Mouse (Mus musculus) embryo, embryonic 11.5 days (tissue): ENCODE measurements at regions not wholly inside any gene's neighbourhood (a gene's known extent, or its start where the extent isn't known, plus 50 kb on each side); places are given as distances from the start of the nearest gene placed in this dataset.

Source experiments
- DNase-seq: peaks from one replicate; pipeline ENCODE4 v3.0.0-alpha.2; 2012; ENCODE audit warnings: low read depth, low spot score

DNA sequence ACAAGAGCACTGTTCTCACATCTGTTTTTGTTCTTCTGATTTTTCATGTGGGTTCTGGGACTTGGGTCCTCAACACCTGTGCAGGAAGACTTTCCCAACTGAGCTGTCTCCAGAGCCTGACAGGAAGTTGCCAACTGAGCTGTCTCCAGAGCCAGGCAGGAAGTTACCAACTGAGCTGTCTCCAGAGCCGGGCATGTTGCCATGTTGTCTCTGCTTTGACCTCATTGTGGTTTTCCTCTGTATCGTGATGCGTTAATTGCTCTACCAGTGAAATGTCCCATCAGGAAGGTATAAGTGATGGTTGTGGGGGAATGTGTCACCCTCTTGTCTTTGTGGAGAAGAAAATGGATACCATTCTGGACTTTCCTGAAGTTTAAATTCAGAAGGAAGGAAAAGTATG is 54.4 kb upstream of the Olfm4 start:
- DNase-seq: no peak

DNA sequence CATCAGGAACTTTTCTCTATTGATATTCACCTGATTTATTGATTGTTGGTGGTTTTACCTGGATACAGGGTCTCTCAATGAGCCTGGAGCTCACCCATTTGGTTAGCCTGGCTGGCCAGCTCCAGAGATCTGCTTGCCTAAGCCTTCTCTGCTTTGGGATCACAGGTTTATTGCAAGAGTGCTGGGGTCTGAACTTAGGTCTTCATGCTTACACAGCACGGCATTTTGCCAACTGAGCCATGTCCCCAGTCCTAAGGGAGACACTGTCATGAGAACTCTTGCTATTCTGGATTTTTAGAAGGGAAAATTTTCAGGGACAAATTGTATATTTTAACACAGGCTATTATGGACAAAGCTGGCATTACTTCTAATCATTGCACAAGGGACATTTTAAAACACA is 56.7 kb upstream of the Olfm4 start:
- no peak for DNase-seq

DNA sequence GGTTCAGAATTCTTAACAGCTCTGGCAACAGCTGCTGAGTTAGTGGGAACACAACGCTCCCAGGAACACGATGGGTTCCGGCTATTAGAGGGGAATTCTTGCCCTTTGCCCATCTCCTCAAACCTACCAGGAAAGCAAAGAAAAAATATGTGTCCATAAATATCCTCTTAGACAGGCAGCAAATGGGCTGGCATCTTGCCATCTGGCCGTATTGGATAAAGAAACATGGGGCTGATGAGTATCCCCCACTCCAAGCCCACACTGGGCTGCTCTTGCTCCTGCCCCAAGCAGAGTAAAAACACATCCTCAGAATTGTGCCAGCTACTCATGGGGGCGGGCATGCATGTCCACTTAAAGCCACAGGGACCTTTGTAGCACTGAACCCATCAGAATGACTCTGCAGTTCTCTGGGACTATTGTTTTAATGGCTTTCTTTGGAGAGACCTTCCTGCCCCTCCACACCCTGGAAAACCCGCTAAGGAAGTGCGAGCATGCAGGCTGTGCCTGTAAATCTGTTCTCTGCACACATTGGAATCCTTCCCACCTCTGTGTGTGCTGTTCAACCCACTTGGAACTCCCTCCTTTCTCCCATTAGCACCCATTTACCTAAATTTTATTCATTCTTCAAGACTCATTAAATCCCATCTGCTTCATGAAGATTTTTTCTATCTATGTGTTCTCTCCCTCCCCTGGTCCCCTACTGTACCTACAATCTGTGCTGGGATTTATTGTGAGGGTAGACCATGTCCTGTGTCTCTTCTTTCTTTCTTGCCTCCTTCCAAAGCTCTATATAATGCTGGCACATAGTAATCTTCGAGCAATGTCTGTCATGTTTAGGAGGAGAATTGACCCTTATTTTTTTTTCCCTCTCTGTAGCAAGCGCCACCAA is 66.7 kb upstream of the Olfm4 start:
- DNase-seq: no peak

DNA sequence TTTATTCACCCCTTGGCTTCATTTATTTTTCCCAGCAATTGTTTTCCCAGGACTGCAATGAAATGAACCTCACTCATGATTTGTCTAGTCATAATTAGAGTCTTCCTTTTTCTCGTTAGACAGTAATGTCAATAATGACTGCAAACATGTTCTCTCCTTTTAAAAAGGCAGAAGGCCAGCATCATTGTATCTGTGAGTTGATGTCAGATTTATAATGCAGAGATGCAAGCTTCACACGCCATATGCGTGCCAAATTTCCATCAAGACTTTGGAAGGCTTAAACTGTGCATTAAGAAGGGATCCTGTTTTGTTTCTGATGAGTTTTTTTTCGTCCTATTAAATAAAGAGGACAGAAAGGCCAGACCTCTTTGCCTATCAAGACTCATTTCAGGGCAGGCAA is 68.9 kb upstream of the Olfm4 start:
- no peak for DNase-seq

DNA sequence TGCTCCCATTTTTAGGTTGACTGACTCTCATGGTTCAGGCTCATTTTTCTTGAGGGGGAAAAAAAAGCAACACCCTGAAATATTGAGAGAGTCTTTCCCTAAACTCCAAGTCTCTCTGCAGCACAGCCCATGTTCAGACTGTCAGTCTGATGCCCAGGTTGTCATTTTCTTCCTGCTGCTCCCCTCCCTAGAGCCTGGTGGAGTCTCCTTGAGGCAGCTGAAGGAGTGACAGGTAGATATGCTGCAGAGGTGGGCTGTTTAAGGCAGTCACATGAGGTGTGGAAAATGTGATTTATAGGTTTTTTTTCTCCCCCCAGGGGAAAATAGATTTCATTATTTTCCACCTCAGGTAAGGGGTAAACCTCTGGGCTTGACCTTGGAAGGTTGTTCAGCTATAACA is 70.6 kb upstream of the Olfm4 start:
- no peak for DNase-seq

DNA sequence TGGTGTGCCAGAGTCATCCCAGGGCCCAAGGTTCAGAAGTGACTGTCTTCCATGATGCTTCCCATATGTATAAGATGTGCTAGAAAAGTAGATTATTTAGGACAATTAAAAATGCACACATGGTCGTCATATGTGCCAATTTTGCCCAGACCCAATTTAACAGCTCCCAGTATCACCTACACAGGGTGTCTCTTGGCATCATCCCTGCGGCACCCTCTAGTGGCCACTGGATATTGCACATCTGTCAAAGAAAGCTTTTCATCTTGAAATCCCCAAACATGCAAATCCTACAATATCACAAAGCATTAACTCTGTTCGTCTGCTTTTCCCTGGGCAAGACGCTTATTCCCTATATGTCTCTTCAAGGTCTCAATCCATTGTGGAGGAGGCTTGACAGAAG is 71.3 kb upstream of the Olfm4 start:
- DNase-seq: peak; percentile 31

DNA sequence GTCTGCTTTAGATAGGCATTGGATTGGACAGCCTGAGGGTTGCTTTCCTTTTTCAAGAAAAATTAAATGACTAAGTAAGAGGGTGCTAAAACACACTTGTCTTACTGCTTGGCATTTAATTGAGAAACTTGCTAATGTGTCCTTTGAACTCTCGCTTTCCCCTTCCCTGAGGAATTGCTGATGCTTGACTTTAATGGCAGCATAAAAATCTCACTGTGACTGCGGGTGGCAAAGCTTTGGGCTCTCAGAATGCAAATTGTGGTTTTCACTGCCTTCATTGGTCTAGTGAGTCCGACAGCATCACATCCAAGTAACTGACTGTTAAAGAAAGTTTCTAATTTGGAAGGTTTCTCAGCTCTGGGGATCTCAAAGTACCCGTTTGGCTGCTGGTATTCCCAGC is 76.1 kb upstream of the Olfm4 start:
- DNase-seq: no peak

DNA sequence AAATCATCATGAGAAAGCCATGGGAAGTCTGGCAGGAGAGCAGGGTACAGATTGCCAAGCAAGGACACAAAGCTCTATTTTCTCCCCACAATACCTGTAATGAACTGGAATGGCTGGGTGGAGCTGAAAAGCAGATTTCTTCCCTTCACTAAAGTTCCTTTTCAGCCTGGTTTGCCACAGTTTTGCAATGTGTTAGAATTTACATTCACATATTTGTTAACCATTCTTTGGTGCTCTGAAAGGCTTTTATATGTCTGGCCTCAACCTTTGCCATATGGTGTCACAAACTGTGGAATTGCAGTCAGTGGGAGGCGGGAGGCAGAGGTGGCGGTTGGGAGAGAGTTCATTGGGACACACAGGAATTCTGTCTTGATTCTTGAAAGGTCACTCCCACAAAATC is 78.3 kb upstream of the Olfm4 start:
- DNase-seq: no peak

DNA sequence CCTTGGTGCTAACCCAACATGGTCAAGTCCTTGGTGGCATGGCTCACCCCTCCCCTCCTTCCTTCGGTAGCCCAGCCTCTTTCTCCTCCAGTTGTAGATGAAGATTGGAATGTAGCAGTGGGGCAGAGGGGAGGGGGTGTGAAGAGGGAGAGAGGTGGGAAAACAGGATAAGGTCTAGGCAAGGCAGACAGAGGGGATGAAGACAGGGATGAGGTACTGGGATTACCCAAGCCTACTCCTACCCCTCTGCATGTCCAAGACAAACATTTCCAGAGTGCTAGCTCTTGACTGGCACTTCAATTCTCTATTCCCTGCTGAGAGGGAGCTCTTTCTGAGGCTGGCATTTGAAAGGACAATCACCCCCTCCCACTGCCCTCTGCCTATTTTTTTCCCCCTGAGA is 81.5 kb upstream of the Olfm4 start:
- DNase-seq: no peak

DNA sequence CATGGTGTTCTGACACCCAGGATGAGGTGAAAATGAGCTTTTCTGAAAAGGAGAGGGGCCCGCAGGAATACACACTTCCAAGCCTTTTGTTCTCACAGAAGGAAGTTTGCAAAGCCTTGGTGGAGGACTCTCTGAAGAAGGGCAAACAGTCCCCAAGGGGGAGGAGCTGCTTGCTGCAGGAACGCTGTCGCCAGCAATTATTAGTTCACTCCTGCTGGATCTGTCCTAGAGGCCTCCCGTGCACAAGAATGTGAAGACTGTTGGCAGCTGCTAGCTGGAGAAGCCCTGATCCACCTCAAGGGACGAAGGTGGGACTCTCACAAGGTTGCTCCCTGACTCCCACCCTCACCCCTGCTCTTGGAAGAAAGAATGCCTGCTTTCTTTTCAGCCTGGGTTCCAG is 85.6 kb upstream of the Olfm4 start:
- DNase-seq: no peak

DNA sequence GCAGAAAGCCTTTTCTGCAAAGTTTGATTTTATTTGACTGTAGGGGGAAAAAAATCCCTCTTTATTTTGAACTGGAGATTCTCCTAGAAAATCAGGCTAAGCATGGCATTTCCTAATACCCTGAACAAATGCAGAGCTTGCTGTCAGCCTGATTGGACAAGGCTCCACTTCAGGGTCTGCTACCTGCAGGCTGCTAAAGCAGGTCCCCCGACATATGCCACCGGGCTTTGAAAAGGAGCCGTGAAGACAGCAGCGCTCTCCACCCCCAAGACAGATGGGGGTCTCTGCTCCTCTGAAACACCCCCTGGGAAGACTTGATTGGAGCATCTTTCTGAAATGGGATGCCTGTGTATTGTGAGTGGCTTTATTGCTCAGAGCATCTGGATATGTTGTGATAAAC is 90.6 kb upstream of the Olfm4 start:
- DNase-seq: no peak

DNA sequence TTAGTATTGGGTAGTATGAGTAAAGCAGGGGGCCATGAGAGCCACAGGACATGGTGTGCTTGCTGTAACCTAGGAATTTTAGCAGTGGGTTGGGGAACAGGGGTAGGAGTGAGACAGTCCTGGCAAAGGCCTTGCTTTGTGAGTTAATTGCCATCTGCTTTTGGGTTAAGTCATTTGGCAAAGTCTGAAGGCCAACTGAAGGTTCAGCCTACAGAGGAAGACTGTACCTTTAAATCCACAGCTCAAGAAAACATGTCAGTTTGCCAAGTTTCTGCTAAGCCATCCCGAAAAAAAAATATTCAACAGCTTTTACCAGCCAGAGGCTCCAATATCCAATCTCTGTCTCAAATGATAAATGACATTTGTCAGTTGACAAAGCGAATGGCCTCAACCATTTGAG is 93.2 kb upstream of the Olfm4 start:
- DNase-seq: no peak

DNA sequence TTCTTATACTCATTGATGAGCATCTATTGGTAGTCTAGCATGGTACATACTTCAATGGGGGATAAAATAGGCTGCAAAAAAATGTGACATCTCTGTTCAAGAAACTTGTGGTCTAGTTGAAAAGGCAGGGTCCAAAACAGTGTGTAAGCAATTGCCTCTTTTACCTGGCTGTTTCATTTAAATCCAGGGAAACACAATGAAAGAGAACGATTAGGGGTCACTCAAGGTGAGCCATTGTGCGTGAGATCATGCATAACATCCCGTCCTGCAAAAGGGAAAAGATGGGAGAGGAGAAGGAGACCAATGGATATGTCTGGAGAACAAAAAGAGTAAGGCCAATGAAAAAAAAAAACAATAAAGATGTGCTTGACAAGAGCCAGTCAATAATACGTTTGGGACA is 93.6 kb upstream of the Olfm4 start:
- no peak for DNase-seq

DNA sequence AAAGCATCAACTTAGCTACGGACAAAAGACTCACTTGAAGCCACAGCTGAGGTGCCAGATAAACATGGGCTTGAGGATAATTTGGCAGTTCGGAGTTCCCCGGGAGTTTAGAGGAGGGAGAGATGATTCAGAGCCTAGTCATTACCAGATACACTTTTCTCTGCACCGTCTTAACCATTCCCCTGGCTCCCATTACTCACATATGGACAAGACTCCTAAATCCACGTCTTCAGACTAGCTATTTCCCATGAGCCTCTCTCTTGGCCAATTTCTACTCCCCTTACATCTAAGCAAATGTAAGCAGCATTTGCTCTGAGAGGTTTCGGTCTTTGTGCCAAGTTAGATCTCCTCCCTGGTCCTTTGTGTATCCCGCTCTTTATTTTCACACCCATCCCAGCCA is 100.4 kb upstream of the Olfm4 start:
- DNase-seq: no peak

DNA sequence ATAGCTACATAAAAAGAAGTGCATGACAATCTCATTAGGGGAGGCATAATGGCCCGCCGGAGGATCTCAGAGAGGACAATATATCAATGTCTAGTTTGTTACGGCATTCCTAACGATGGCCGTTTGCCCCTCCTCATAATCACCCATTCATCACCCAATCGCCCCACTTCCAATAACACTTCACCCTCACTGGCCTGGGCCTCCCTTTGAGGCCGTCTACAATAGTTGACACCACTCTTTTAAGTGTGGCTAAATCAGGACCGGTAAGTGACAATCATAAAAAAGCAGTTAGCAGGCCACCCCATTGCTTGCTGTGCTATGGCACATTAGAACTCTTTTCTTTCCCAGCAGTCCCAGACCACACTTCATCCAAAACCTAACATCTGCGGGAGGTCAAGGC is 102.2 kb upstream of the Olfm4 start:
- no peak for DNase-seq

DNA sequence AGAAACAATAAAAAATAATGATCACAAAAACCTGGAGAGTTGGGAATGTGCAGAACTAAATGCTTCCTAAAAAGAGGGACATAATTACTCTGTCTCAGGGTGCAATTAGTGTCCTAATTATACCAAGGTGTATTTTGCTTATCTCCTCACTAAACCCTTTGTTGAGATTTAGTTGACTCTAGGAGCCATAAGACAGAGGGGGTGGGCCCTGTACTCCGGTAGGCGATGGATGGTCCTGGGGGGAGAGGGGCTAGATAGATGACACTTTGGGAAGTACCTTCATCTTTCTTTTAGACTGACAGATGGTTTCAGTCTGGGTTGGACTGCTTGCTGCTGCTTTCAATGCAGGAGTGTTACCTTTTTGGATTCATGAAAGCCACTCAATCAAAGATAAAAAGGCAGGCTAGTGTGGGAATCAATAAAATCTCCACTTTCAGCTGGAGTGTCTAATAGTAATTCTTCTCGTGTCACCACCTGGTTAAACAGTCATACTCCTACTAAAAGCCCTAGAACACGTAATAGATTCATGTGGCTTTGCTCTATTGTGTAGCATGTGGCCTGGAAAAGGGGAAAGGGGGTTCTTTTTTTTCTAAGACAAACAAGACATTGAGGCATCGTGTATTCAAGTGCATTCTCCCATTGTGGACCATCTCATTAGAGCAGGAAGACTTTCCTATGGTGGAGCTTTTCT is 103.7 kb upstream of the Olfm4 start:
- no peak for DNase-seq

DNA sequence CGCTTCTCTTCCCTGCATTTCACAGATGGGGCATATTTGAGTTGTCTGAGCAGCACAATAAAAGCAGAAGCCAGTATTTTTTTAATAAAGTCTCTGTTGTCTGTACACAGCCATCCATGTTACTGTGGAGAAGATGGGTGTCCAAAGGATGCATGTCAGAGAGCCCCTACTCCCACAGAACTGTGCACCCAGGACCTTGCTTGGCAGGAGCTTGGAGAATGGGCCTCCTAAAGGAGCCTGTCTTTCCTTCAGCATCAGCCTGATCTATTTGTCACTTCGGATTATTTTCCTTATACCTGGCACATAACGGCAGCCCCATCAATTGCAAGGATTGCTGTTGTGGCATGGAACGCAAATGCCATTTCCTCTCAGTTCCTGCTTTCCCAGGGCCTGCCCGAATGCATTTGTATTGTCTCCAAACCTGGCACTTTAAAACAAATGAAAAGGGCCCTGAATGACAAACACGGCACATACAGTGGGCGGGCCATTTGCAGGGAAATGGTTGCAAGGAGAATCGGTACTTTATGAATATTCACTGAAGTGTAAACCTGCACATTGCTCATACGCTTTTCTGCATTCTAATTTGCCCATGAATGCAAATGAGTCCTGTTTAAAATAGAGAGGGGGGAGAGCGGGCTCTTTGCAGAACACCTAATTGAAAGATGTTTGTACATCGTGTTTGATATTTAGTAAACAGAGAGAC is 104.4 kb upstream of the Olfm4 start:
- DNase-seq: no peak

DNA sequence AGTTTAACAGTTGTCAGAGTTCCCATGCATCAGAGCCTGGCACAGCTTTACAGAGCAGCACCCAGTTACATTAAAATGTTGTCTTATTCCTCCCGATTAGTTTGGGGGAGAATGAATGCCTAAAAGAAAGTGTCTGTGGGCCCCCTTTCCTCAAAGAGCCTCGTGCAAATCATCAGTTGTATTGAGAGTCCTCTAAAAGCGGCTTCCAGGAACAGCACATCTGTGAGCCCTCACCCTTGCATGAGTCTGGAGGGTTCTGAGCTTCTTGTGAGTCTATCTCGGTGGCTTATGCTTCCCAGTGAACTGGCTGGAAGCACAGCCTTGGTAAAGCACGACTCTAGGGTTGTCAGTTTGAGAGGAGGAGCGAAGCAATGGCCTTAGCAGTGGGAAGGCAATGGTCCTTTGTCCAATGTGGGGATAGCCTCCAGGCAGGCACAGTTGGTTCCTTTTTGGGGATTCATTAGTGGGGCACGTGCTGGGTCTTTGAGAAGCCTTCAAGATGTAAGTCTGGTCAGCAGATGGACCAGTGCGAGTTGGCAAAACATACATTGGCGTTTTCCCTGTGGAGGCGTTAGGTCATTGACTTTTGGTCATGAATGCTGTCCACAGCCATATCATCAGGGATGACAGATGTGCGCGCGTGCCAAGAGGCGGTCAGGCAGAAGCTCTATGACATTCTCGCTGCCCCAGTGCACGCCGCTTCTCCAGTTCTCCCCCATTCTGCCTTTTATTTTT is 105.4 kb upstream of the Olfm4 start:
- DNase-seq: no peak

DNA sequence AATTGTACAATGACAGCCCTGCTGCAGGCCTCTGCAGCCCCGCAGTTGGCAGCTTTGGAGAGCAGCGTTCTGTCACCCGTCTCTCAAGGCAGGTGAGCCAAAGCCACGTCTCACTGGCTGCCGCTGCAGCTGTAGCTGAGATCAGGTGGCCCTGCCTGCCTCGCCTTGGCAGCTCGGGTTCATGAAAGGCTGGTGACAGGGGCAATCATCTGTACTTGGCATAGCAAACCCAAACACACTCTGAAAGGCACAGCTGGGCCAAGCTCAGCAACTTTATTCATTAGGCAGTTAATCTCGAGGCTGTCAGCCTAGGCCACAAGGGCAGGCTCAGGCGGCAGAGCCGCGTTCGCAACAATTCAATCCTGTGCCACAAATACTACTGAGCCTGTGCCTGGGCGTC is 102.0 kb upstream of the Pcdh8 start:
- no peak for DNase-seq

DNA sequence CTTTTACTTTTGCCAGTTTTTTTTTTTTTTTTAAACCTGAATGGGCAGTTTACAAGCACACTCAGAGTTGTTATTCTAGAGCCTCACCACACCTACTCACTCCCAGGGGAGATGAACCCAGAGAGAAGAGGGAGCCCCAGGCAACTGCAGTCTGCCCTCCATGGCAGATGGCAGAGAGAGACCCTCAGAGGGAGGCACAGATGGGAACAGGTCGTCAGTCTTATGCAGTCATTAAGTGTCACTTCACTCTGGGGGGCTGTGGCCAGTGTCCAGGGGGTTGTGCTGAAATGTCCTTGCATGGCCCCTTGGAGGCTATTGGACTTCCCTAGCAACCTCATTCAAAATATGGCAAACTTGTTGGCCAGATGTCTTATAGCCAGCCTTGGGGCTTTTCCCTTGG is 101.3 kb upstream of the Pcdh8 start:
- DNase-seq: no peak

DNA sequence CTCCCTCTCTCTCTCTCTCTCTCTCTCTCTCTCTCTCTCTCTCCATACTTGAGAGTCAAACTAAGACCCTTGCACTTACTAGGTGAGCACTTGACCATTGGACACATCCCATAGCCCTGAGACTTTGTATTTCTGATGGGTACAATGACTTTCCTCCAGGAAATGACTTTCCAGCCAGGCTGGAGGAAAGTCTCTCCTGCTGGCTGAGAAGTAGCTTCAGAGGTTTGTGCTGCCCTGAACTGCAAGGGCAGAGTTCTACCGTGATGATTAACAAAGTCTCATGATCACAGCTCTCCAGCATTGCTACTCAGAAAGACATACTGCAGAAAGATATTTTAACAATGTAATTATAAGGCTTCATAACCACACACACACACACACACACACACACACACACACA is 98.2 kb upstream of the Pcdh8 start:
- no peak for DNase-seq

DNA sequence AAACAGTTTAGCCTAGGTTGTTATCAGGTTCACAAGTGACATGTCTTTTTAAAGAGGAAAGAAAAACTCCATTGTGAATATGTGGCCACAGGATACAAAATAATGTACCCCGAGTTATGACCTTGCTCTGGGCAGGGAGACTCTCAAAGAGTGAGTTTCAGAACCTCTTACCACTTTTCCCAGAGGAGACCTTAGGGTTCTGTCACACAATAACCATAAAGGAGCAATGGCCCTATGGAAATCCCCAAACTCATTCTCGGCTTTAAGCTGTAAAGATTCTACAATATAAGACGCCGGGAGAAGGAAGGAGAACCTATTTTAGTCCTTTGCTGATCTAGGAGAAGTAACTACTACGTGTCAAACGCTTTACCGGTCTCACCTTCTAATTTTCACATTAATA is 85.1 kb upstream of the Pcdh8 start:
- no peak for DNase-seq
